Mouse (Mus musculus) erythroblast, embryonic 14.5 days (primary cell): ENCODE results near the gene Ankrd65.

Experiments used
- GATA1 ChIP-seq: IDR thresholded peaks from 2 replicates; pipeline ENCODE4 v1.6.1; 2012; ENCODE audit warnings: low read length, inconsistent platforms, mixed read lengths
- TAL1 ChIP-seq: IDR thresholded peaks from 3 replicates; pipeline ENCODE4 v1.6.1; 2012; ENCODE audit warnings: low read length, inconsistent platforms, mixed read lengths

DNA sequence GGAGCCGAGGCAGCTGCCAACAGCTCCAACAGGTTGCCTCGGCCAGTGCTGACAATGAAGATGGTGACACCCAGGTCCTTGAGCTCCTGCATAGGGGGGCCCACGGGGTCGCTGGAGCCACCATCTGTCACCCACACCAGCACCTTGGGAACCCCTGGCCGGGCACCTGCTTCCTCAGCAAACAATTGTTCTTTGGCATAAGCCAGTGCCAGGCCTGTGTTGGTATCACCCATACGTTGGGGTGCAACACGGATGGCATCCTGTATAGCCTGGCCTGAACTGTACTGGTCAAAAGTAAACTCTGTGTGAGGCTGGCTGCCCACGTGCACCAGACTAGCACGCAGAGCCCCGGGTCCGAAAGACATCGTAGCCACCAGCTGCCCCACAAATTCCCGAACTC, 17.5 kb upstream of the Ankrd65 start:
- TF ChIP-seq TAL1 (no peak), GATA1 (no peak)
